Mouse (Mus musculus): ENCODE data around the gene Pitpnc1.

GRCm38 (mm10) chr11:107233252-107233890 lies 237.1 kb downstream of the Pitpnc1 start:
- TF ChIP-seq POLR2A (IDR thresholded peaks at IDR 0.05; ENCODE audit: insufficient read depth, low read depth, low read length) (no peak), CTCF (IDR thresholded peaks at IDR 0.05; ENCODE audit: insufficient read depth, low read depth, low read length) (no peak)
